Mouse (Mus musculus) neural tube, embryonic 11.5 days (tissue): ENCODE measurements around the gene Mef2c. TPM values are rescaled to one million over a fixed set of nuclear protein-coding genes. Genes with fewer than 3 reads are reported as not detected.

Experiments
- ATAC-seq: fragments of 200-750 bp; cut with Nextera tagmentation; 2 replicates; pipeline ENCODE4 v1.8.0; 2017; ENCODE audit warnings: moderate number of reproducible peaks, mild to moderate bottlenecking, moderate TSS enrichment, moderate library complexity; ENCODE audit not compliant: insufficient read depth, low FRiP score, low TSS enrichment
- DNase-seq: peaks from one replicate; pipeline ENCODE4 v3.0.0-alpha.2; 2015; ENCODE audit warnings: low spot score
- H3K27ac ChIP-seq: fragments of 300-500 bp; sonication (generic); 2 replicates; pipeline ENCODE4 v1.5.1; 2014; ENCODE audit warnings: low read depth, mild to moderate bottlenecking, low read length
- H3K27me3 ChIP-seq: fragments of 300-500 bp; sonication (generic); 2 replicates; pipeline ENCODE4 v1.6.1; 2014; ENCODE audit warnings: mild to moderate bottlenecking, low read length, mixed read lengths; ENCODE audit not compliant: control insufficient read depth, insufficient read depth
- H3K36me3 ChIP-seq: fragments of 300-500 bp; sonication (generic); 2 replicates; pipeline ENCODE4 v1.6.1; 2014; ENCODE audit warnings: mild to moderate bottlenecking, low read length, moderate library complexity, mixed read lengths; ENCODE audit not compliant: control insufficient read depth, insufficient read depth
- H3K4me1 ChIP-seq: fragments of 300-500 bp; sonication (generic); 2 replicates; pipeline ENCODE4 v1.6.1; 2014; ENCODE audit warnings: low read length, mixed read lengths; ENCODE audit not compliant: control insufficient read depth, insufficient read depth
- H3K4me2 ChIP-seq: fragments of 300-500 bp; sonication (generic); 2 replicates; pipeline ENCODE4 v1.6.1; 2014; ENCODE audit warnings: low read depth, mild to moderate bottlenecking, moderate library complexity
- H3K4me3 ChIP-seq: fragments of 300-500 bp; sonication (generic); 2 replicates; pipeline ENCODE4 v1.5.1; 2014; ENCODE audit warnings: low read depth, low read length
- H3K9ac ChIP-seq: fragments of 300-500 bp; sonication (generic); 2 replicates; pipeline ENCODE4 v1.6.1; 2014; ENCODE audit warnings: mild to moderate bottlenecking, low read length
- H3K9me3 ChIP-seq: fragments of 300-500 bp; sonication (generic); 2 replicates; pipeline ENCODE4 v1.6.1; 2016; ENCODE audit warnings: low read length; ENCODE audit not compliant: control insufficient read depth
- WGBS: fragments of 180-500 bp; shearing (Covaris S2); extraction: QIAGEN DNeasy Blood & Tissue Kit; methylation state at CpG from one replicate; pipeline ENCODE4 v1.1.7; 2014; 5-methylcytosine and 5-hydroxymethylcytosine counted together
- polyA plus RNA-seq: library from polyadenylated mRNA; unstranded; fragments of >200 nt; fragmentation: Nextera tagmentation; extraction: Ambion mirVana; gene quantifications from 2 replicates; pipeline ENCODE4 v1.2.1, GENCODE M21; 2014

Mef2c gene
- polyA plus RNA-seq, 1 experiment from 2014 or later, result 34.4 TPM

GRCm38 (mm10) chr13:83517660-83518609, 14.1 kb downstream of the Mef2c start:
- WGBS, result under 1% methylated on average over 26 of the region's 27 CpGs
- H3K36me3 ChIP-seq, result no peaks in the 10 kb centered on the region
- peak; percentile 89 for ATAC-seq
- DNase-seq, result peak; percentile 81
- H3K9me3 ChIP-seq, result no peaks in the 10 kb centered on the region
- H3K27ac ChIP-seq, result peak overlapping the region; percentile 73; the same call in 1 of the 2 replicates
- no peaks in the 10 kb centered on the region for H3K4me1 ChIP-seq
- peak overlapping the region; percentile 39 for H3K4me3 ChIP-seq
- peak overlapping the region; percentile 40 for H3K4me2 ChIP-seq
- H3K27me3 ChIP-seq, result no peaks in the 10 kb centered on the region
- peak overlapping the region; percentile 61 for H3K9ac ChIP-seq

DNA sequence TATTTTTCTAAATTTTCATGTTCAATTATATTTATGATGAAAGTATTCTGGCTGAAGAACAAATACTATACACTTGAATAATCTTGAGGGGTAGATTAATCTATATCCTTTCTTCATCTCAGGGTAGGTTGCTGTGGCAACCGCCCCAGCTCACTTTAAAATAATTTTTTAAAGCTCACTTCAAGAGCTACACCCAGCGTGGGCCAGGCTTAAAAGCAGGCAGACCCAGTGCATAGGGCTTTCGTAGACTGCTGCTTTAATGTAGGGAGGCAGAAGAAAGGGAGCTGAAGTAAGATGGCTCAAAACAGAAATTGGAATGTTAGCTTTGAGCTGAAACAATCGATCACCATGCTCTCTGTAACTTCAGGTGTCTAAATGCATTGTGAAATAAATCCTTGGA, 17.0 kb downstream of the Mef2c start:
- no peak overlapping the region for H3K4me2 ChIP-seq
- 70% methylated on average over 4 of the region's 4 CpGs for WGBS
- ATAC-seq (no peak), DNase-seq (no peak)
- no peaks in the 10 kb centered on the region for H3K27me3 ChIP-seq
- H3K9ac ChIP-seq, result no peak overlapping the region
- no peak overlapping the region for H3K27ac ChIP-seq
- H3K4me1 ChIP-seq, result no peaks in the 10 kb centered on the region
- no peaks in the 10 kb centered on the region for H3K9me3 ChIP-seq
- no peaks in the 10 kb centered on the region for H3K36me3 ChIP-seq
- H3K4me3 ChIP-seq, result no peak overlapping the region

DNA sequence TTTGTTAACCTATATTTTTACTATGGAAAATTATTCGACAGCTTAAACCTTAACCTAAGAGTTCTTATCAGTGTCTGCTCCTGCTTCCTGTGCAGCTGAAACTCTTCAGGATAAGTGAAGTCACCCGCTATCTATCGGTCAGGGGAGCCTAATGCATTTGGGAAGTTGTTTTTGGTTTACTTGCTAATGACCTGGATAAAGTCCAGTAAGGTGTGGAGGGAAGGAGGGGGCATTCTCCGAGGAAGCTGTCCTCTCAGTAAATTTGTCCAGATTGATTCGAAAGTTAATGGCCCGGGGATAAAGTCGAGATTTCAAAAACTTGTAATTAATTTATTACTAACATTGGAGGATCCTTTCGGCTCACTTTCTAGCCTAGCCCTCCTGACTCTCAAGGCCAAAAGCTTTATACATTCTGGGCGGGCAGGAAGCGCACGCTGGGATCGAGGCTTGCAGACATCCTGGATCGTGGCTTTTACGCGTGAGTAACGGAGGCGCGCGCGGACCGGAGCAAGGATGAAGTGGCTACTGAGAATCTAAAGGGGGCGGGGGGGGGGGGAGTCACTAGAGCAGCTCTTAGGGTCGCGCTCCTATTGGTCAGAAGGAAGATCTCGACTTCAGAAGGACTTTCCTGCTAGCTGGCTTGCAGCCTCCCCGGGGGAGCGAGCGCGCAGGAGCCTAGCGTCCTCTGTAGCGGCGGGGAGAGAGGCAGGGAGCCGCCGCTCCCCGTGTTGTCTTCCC, 19.6 kb downstream of the Mef2c start:
- peak; percentile 71 for ATAC-seq
- no peaks in the 10 kb centered on the region for H3K9me3 ChIP-seq
- peak overlapping the region; percentile 74 for H3K4me2 ChIP-seq
- H3K36me3 ChIP-seq, result no peaks in the 10 kb centered on the region
- H3K9ac ChIP-seq, result no peak overlapping the region; the same call in 1 of the 2 replicates
- no peaks in the 10 kb centered on the region for H3K27me3 ChIP-seq
- H3K4me1 ChIP-seq, result no peaks in the 10 kb centered on the region
- no peak overlapping the region for H3K27ac ChIP-seq
- H3K4me3 ChIP-seq, result peak overlapping the region; percentile 62
- WGBS, result 1% methylated on average over 35 of the region's 35 CpGs
- peak; percentile 75 for DNase-seq

- Histone ChIP-seq H3K9ac (peak overlapping the region; percentile 54), H3K27ac (no peak overlapping the region), H3K4me2 (peak overlapping the region; percentile 74), H3K9me3 (no peaks in the 10 kb centered on the region), H3K4me3 (peak overlapping the region; percentile 62), H3K36me3 (no peaks in the 10 kb centered on the region), H3K27me3 (no peaks in the 10 kb centered on the region), H3K4me1 (no peaks in the 10 kb centered on the region)
- peak; percentile 87 for DNase-seq
- WGBS, result under 1% methylated on average over 43 of the region's 43 CpGs
- ATAC-seq, result peak; percentile 72
Observed at GRCm38 (mm10) chr13:83524159-83524901, 20.5 kb downstream of the Mef2c start.

DNA sequence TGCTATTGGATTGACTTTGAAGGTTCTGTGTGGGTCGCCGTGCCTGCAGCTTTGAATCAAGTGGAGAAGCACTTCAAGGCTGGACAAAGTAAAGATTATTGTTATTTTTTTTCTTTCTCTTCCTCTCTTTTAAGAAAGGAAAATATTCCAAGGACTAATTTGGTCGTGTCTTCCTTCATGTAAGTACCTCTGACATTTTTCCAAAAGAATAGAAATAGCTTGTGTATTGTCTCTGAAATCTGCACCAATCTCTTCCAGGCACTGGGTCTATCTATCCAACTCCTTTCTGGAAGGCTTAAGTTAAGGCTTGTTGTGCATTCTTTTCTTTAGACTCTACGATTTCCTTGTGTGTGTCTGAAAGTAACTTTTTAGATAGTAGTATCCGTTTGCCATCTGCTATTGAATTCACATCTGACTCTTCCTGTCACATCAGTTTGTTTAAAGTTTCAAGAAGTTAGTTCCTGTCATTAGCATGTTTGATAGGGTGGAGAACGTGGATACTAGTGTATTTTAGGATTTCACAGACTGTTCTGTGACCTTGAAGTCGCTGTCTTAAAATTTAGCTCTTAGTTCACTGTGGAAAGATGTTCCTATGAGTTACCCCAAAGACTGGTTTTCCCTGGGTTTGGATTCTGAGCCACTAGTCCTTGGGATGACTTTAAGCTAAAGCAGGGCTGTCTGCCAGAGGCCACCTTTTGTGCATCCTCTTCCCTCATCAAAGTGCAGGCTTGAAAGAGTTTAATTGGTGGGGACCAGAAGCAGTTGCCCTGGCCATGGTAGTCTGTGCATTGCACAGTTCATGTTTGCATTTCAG, 21.3 kb downstream of the Mef2c start:
- 19% methylated on average over 7 of the region's 7 CpGs for WGBS
- no peaks in the 10 kb centered on the region for H3K9me3 ChIP-seq
- no peaks in the 10 kb centered on the region for H3K36me3 ChIP-seq
- H3K9ac ChIP-seq, result peak overlapping the region; percentile 54; the same call in 1 of the 2 replicates
- no peaks in the 10 kb centered on the region for H3K27me3 ChIP-seq
- ATAC-seq (no peak), DNase-seq (no peak)
- peak overlapping the region; percentile 74 for H3K4me2 ChIP-seq
- H3K4me3 ChIP-seq, result peak overlapping the region; percentile 62
- no peaks in the 10 kb centered on the region for H3K4me1 ChIP-seq
- no peak overlapping the region for H3K27ac ChIP-seq

DNA sequence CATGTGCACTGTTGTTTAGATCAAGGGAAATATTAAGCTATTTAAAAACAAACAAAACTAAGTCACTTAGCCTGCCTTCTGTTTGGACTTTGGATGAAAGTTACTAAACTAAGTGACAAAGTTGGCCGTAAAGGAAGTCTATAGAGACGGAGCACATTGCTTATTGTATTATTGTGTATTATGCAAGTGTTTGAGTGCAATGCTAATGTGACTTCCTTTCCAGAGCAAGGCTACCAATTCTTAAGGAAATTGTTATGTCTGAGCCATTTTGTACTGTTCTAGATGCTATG, 21.8 kb downstream of the Mef2c start:
- DNase-seq (no peak), ATAC-seq (no peak)
- no peak overlapping the region for H3K9ac ChIP-seq
- H3K4me1 ChIP-seq, result no peaks in the 10 kb centered on the region
- no peaks in the 10 kb centered on the region for H3K9me3 ChIP-seq
- no peaks in the 10 kb centered on the region for H3K27me3 ChIP-seq
- 0 out of 2 replicates have a peak overlapping the region, but pooled peaks have one; percentile 62 for H3K4me3 ChIP-seq
- 75% methylated on average over 2 of the region's 2 CpGs for WGBS
- no peaks in the 10 kb centered on the region for H3K36me3 ChIP-seq
- H3K27ac ChIP-seq, result no peak overlapping the region
- peak overlapping the region; percentile 3 for H3K4me2 ChIP-seq

GRCm38 (mm10) chr13:83526066-83526465, 22.2 kb downstream of the Mef2c start:
- WGBS, result 52% methylated on average over 6 of the region's 6 CpGs
- no peak for DNase-seq
- Histone ChIP-seq H3K4me2 (peak overlapping the region; percentile 3; the same call in 1 of the 2 replicates), H3K36me3 (no peaks in the 10 kb centered on the region), H3K9ac (no peak overlapping the region), H3K27me3 (no peaks in the 10 kb centered on the region), H3K4me3 (no peak overlapping the region), H3K9me3 (no peaks in the 10 kb centered on the region), H3K27ac (no peak overlapping the region), H3K4me1 (no peaks in the 10 kb centered on the region)
- ATAC-seq, result no peak

- no peak for ATAC-seq
- Histone ChIP-seq H3K27ac (no peak overlapping the region), H3K9ac (no peak overlapping the region), H3K4me2 (no peak overlapping the region), H3K27me3 (no peaks in the 10 kb centered on the region), H3K36me3 (no peaks in the 10 kb centered on the region), H3K9me3 (no peaks in the 10 kb centered on the region), H3K4me1 (no peaks in the 10 kb centered on the region), H3K4me3 (no peak overlapping the region)
- WGBS, result 80% methylated on average over 9 of the region's 9 CpGs
- no peak for DNase-seq
Observed at GRCm38 (mm10) chr13:83527921-83528320, 24.1 kb downstream of the Mef2c start.
